Mouse (Mus musculus) E14TG2a.4 (cell line): Measurements from ENCODE around the gene Gm45234.
A peak's percentile ranks its signal among the peaks of the same experiment; 100 is the strongest.

Source experiments
- H3K27me3 ChIP-seq: 2 replicates; pipeline ENCODE4 v1.6.1; 2014; ENCODE audit warnings: low read length, control low read depth; ENCODE audit not compliant: insufficient read depth
- H3K36me3 ChIP-seq: 2 replicates; pipeline ENCODE4 v1.6.1; 2014; ENCODE audit warnings: low read length, control low read depth; ENCODE audit not compliant: insufficient read depth
- H3K4me1 ChIP-seq: replicated peaks from 2 replicates; pipeline ENCODE4 v1.6.1; 2014; ENCODE audit warnings: low read depth, low read length, control low read depth
- H3K4me3 ChIP-seq: replicated peaks from 2 replicates; pipeline ENCODE4 v1.5.1; 2014; ENCODE audit warnings: mild to moderate bottlenecking, low read length
- H3K9me3 ChIP-seq: 2 replicates; pipeline ENCODE4 v1.6.1; 2014; ENCODE audit warnings: low read length, control low read depth
- CTCF ChIP-seq: conservative IDR thresholded peaks from 2 replicates; pipeline ENCODE4 v1.5.1; 2014; ENCODE audit warnings: low read length
- NANOG ChIP-seq: IDR thresholded peaks from 2 replicates; pipeline ENCODE4 v1.6.1; 2014; ENCODE audit warnings: borderline replicate concordance, low read length, mixed read lengths
- POU5F1 ChIP-seq: IDR thresholded peaks from 2 replicates; pipeline ENCODE4 v1.6.1; 2014; ENCODE audit warnings: low read length, borderline replicate concordance

Gm45234 gene

DNA sequence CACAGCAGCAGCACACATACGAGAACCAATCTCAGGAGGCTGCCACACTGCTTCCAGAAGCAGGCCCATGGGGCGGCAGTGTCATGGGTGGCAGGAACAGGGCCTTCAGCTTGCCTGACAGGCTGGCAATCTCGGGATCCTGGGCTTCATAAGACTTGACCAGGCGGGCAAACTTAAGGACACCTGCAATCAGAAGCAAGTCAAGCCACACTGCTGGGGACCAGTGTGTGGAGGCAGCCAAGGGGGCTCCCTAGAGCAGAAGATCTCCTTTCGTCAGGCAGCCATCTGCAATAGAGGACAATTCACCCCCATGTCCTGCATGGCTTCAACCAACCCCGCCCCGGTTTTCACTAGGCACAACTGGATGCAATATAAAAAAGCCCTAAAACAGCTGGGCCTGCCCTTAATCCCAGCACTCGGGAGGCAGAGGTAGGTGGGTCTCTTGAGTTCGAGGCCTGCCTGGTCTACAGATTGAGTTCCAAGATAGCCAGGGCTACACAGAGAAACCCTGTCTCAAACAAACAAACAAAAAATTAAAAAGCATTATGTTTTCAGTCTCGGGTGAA lies 16.5 kb downstream of the Gm45234 start:
- Histone ChIP-seq H3K4me1 (peaks cover 65% of the 10 kb centered on the region), H3K9me3 (no peaks in the 10 kb centered on the region), H3K4me3 (peak overlapping the region; percentile 86), H3K27me3 (no peaks in the 10 kb centered on the region; the same call in 1 of the 2 replicates), H3K36me3 (peaks cover 17% of the 10 kb centered on the region)
- TF ChIP-seq POU5F1 (no peak), NANOG (no peak), CTCF (no peak)

GRCm38 (mm10) chr6:124738511-124739023 lies 17.3 kb downstream of the Gm45234 start, which contains the start of gene Ptpn6:
Gene Ptpn6 (minus strand): TSS chr6:124738714.
- H3K27me3 ChIP-seq = no peaks in the 10 kb centered on the region; the same call in 1 of the 2 replicates
- H3K4me3 ChIP-seq = peak within 1 kb of the TSS; percentile 86
- no peak for TF ChIP-seq POU5F1
- peaks cover 10% of the 10 kb centered on the region for H3K36me3 ChIP-seq
- H3K9me3 ChIP-seq = no peaks in the 10 kb centered on the region
- peaks cover 67% of the 10 kb centered on the region for H3K4me1 ChIP-seq

DNA sequence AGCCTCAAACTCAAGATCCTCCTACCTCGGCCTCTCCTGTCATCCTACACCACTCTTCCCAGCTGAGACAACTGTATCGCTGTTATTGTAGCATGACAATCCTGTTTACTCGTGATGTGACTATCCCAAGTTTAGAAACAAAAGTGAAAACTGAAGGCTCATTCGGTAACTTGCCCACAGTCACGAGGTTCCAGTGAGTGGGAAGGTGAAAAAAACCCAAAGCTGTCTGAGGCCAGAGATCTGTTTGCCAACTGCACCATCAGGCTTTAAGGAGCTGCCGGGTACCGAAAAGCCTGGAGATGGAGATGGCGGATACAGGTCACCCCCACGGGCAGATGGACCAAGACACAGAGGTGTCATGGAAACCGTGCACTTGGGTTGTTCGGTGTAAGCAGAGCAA lies 18.8 kb downstream of the Gm45234 start:
- peaks cover 67% of the 10 kb centered on the region for H3K4me1 ChIP-seq
- 0 out of 2 replicates have a peak, but pooled peaks cover 2% of the 10 kb centered on the region for H3K36me3 ChIP-seq
- no peaks in the 10 kb centered on the region for H3K9me3 ChIP-seq
- no peak for TF ChIP-seq POU5F1
- no peak for TF ChIP-seq NANOG
- TF ChIP-seq CTCF = no peak
- no peak overlapping the region for H3K4me3 ChIP-seq
- H3K27me3 ChIP-seq = no peaks in the 10 kb centered on the region

- H3K9me3 ChIP-seq = no peaks in the 10 kb centered on the region
- H3K4me1 ChIP-seq = peaks cover 65% of the 10 kb centered on the region
- peaks cover 23% of the 10 kb centered on the region for H3K36me3 ChIP-seq
- no peaks in the 10 kb centered on the region for H3K27me3 ChIP-seq
- H3K4me3 ChIP-seq = no peak overlapping the region
- TF ChIP-seq NANOG (no peak), CTCF (no peak), POU5F1 (no peak)
Observed at GRCm38 (mm10) chr6:124734417-124734816, 21.4 kb downstream of the Gm45234 start.

GRCm38 (mm10) chr6:124732476-124733370 lies 23.1 kb downstream of the Gm45234 start:
- Histone ChIP-seq H3K27me3 (no peaks in the 10 kb centered on the region), H3K4me3 (peak overlapping the region; percentile 76)
- TF ChIP-seq NANOG (no peak), CTCF (no peak), POU5F1 (no peak)

GRCm38 (mm10) chr6:124731038-124731437 lies 24.8 kb downstream of the Gm45234 start:
- TF ChIP-seq CTCF (no peak), NANOG (no peak), POU5F1 (no peak)
- H3K27me3 ChIP-seq = no peaks in the 10 kb centered on the region
- H3K36me3 ChIP-seq = peaks cover 51% of the 10 kb centered on the region
- H3K4me3 ChIP-seq = no peak overlapping the region
- peaks cover 53% of the 10 kb centered on the region for H3K4me1 ChIP-seq
- H3K9me3 ChIP-seq = no peaks in the 10 kb centered on the region

More at GRCm38 (mm10) chr6:124732476-124733370, 23.1 kb downstream of the Gm45234 start:
- H3K9me3 ChIP-seq = no peaks in the 10 kb centered on the region
- H3K4me1 ChIP-seq = peaks cover 60% of the 10 kb centered on the region
- peaks cover 37% of the 10 kb centered on the region for H3K36me3 ChIP-seq

DNA sequence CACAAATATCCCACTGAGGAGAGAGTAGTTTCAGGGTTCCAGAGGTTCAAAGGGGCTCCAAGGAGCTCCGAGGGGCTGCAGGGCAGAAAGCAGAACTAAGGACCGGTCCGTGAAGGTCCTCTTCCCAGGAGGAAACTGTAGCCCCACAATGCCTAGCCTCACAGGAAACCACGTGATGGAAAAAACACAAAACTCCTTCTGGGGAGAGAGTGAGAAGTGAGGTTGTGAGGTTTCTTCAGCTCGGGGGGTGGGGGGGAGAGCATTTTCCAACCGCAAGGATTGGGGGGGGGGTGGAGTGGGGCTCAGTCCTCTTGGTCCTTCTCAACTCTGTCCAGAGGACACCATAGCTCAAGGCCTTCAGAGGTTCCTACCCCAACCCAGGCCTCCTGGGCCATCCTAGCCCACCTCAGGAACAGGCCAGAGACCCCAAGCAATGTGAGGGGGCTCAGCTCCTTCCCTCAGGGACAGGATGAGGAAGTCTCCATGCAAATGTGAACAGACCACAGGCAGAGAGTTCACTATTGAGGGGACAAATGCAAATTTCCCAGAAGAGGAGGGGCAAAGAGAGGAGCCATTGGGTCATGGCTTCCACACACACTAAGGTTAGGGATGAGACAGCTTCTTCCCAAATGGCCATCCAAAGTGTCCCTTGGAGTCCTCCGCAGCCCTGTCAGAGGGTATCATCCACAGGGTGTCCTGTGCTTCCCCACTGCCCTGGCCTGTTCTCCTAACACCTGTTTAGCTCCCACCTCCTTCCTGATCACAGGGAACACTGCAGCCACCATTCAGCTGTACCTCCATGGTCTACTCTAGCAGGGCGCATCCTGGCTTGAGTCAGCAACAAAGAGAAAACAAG lies 25.7 kb downstream of the Gm45234 start:
- H3K9me3 ChIP-seq = no peaks in the 10 kb centered on the region
- no peak overlapping the region for H3K4me3 ChIP-seq
- no peak for TF ChIP-seq CTCF
- TF ChIP-seq POU5F1 = no peak
- no peak for TF ChIP-seq NANOG
- peaks cover 53% of the 10 kb centered on the region for H3K4me1 ChIP-seq
- H3K36me3 ChIP-seq = peaks cover 61% of the 10 kb centered on the region
- H3K27me3 ChIP-seq = no peaks in the 10 kb centered on the region

DNA sequence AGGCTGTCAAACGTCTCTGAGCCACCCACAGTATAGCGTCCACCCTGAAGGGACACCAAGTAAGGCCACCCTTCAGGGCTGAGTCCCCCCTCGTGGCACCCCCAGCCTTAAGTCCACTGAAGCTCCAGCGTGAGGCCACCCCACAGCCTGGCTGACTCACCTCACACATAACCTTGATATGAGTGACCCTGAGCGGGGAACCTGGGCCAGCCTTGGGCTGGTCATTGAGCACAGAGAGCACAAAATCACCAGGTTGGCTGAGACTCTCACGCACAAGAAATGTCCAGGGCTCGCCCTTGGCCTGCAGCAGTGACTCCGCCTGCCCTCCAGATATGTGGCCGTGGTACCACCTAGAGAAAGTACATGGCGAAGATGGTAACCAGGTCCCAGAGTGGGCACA lies 27.2 kb downstream of the Gm45234 start:
- H3K9me3 ChIP-seq = no peaks in the 10 kb centered on the region
- peaks cover 75% of the 10 kb centered on the region for H3K36me3 ChIP-seq
- TF ChIP-seq NANOG = no peak
- no peak for TF ChIP-seq CTCF
- no peak for TF ChIP-seq POU5F1
- H3K4me3 ChIP-seq = no peak overlapping the region
- peaks cover 55% of the 10 kb centered on the region for H3K4me1 ChIP-seq
- H3K27me3 ChIP-seq = no peaks in the 10 kb centered on the region
